Mouse (Mus musculus): ENCODE data around the gene Lifr.

Lifr gene

GRCm38 (mm10) chr15:7157658-7158057, 67.2 kb downstream of the Lifr start:
- DNase-seq (ENCODE audit: low spot score in 2 of 2): no peak

- DNase-seq (ENCODE audit: low spot score in 2 of 2): no peak
These were observed 69.5 kb downstream of the Lifr start for GRCm38 (mm10) chr15:7159869-7160268.

GRCm38 (mm10) chr15:7160321-7160720, 69.9 kb downstream of the Lifr start:
- DNase-seq (ENCODE audit: low spot score in 2 of 2): no peak

- no peak for DNase-seq (ENCODE audit: low spot score in 2 of 2)
These were observed 73.4 kb downstream of the Lifr start for GRCm38 (mm10) chr15:7163851-7164250.

- DNase-seq (ENCODE audit: low spot score in 2 of 2): no peak
These were observed 76.3 kb downstream of the Lifr start for GRCm38 (mm10) chr15:7166735-7167134.

- no peak for DNase-seq (ENCODE audit: low spot score in 2 of 2)
These were observed 77.0 kb downstream of the Lifr start for GRCm38 (mm10) chr15:7167238-7167905.

GRCm38 (mm10) chr15:7167906-7168532, 77.6 kb downstream of the Lifr start:
- DNase-seq (ENCODE audit: low spot score in 2 of 2): no peak

GRCm38 (mm10) chr15:7172875-7173274, 82.5 kb downstream of the Lifr start:
- DNase-seq (ENCODE audit: low spot score in 2 of 2): no peak

- no peak for DNase-seq (ENCODE audit: low spot score in 2 of 2)
These were observed 82.9 kb downstream of the Lifr start for GRCm38 (mm10) chr15:7173346-7173745.

GRCm38 (mm10) chr15:7173776-7174175, 83.4 kb downstream of the Lifr start:
- no peak for DNase-seq (ENCODE audit: low spot score in 2 of 2)

- no peak for DNase-seq (ENCODE audit: low spot score in 2 of 2)
These were observed 90.2 kb downstream of the Lifr start for GRCm38 (mm10) chr15:7180576-7180975.

- no peak for DNase-seq (ENCODE audit: low spot score in 2 of 2)
These were observed 97.3 kb downstream of the Lifr start for GRCm38 (mm10) chr15:7187682-7188081.

GRCm38 (mm10) chr15:7189678-7190454, 99.5 kb downstream of the Lifr start:
- no peak for DNase-seq (ENCODE audit: low spot score in 2 of 2)

GRCm38 (mm10) chr15:7191074-7191473, 100.7 kb downstream of the Lifr start:
- DNase-seq (ENCODE audit: low spot score in 2 of 2): no peak

GRCm38 (mm10) chr15:7192582-7192981, 102.2 kb downstream of the Lifr start:
- no peak for DNase-seq (ENCODE audit: low spot score in 2 of 2)

GRCm38 (mm10) chr15:7194147-7194720, 103.8 kb downstream of the Lifr start:
- no peak for DNase-seq (ENCODE audit: low spot score in 2 of 2)

- DNase-seq (ENCODE audit: low spot score in 2 of 2): no peak
These were observed 104.4 kb downstream of the Lifr start for GRCm38 (mm10) chr15:7194748-7195221.

- no peak for DNase-seq (ENCODE audit: low spot score in 2 of 2)
These were observed 107.4 kb downstream of the Lifr start for GRCm38 (mm10) chr15:7197652-7198445.

GRCm38 (mm10) chr15:7198816-7199215, 108.4 kb downstream of the Lifr start:
- DNase-seq (ENCODE audit: low spot score in 2 of 2): no peak

GRCm38 (mm10) chr15:7200286-7200685, 109.9 kb downstream of the Lifr start:
- no peak for DNase-seq (ENCODE audit: low spot score in 2 of 2)
